Mouse (Mus musculus) induced T-regulatory cell, adult 2 months (primary cell): Measurements from ENCODE around the gene Hoxb6.

ENCODE experiments used
- DNase-seq: peaks from one replicate; pipeline ENCODE4 v3.0.0-alpha.2; 2012; ENCODE audit warnings: low read depth

The Hoxb6 gene

GRCm38 (mm10) chr11:96285771-96286738 is 6.2 kb upstream of the Hoxb6 start, which contains the start of gene Hoxb7:
Gene Hoxb7, plus strand, starts transcription at chr11:96286623.
- DNase-seq = no peak

GRCm38 (mm10) chr11:96286739-96287385 is 5.4 kb upstream of the Hoxb6 start:
- no peak for DNase-seq

- DNase-seq = no peak
These were observed 4.9 kb upstream of the Hoxb6 start for GRCm38 (mm10) chr11:96287411-96287810.

GRCm38 (mm10) chr11:96288455-96289221 is 3.6 kb upstream of the Hoxb6 start:
- DNase-seq = no peak

GRCm38 (mm10) chr11:96289293-96289692 is 3.0 kb upstream of the Hoxb6 start:
- DNase-seq = no peak

- DNase-seq = no peak
These were observed 2.4 kb upstream of the Hoxb6 start for GRCm38 (mm10) chr11:96289837-96290236.

- DNase-seq = no peak
These were observed 1.4 kb upstream of the Hoxb6 start for GRCm38 (mm10) chr11:96290705-96291355.

- DNase-seq = no peak
These were observed 457 bp downstream of the Hoxb6 start for GRCm38 (mm10) chr11:96292565-96293301.

- no peak for DNase-seq
These were observed 1.1 kb downstream of the Hoxb6 start for GRCm38 (mm10) chr11:96293302-96293921.

- peak; percentile 89 for DNase-seq
These were observed 2.2 kb downstream of the Hoxb6 start for GRCm38 (mm10) chr11:96294245-96295091.

GRCm38 (mm10) chr11:96295092-96295835 is 3.0 kb downstream of the Hoxb6 start:
- DNase-seq = no peak

- DNase-seq = no peak
These were observed 4.7 kb downstream of the Hoxb6 start for GRCm38 (mm10) chr11:96296997-96297396.

GRCm38 (mm10) chr11:96297428-96297827 is 5.2 kb downstream of the Hoxb6 start:
- DNase-seq = no peak

- DNase-seq = no peak
These were observed 5.8 kb downstream of the Hoxb6 start for GRCm38 (mm10) chr11:96297968-96298635.

- DNase-seq = no peak
These were observed 6.8 kb downstream of the Hoxb6 start for GRCm38 (mm10) chr11:96298895-96299667.

- no peak for DNase-seq
These were observed 7.5 kb downstream of the Hoxb6 start for GRCm38 (mm10) chr11:96299781-96300180.

- no peak for DNase-seq
These were observed 8.2 kb downstream of the Hoxb6 start for GRCm38 (mm10) chr11:96300354-96301063.
